12 mouse cellular contexts compared by ENCODE assay signal in the genomic region with DNA sequence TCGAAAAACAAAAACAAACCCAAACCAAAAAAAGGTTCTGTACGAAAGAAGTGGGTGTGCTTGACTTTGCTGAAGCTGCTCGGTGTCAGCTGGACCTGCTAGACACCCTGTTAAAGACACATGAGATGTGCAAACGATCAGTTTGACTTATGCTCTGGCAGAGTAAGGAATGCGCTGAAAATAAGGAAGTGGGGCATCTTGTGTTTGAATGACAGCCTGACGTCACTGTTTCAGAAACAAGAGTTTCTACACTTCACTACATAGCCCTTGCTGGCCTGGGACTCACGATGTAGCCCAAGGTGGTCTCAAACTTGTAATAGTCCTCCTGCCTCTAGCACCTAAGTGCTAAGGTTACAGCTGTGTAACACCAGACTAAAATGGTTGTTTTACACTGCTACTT. TPM values are rescaled to one million over a fixed set of nuclear protein-coding genes. Genes with fewer than 3 reads are reported as not detected.
A peak's percentile ranks its signal among the peaks of the same experiment; 100 is the strongest.
DNase-seq lines count a peak whose midpoint lies in the region; ATAC-seq and TF ChIP-seq lines count a peak whose summit lies in the region.
"Had no signal": no experiment of that assay in that cellular context is flagged by ENCODE, and none has a peak within 500 bp of the region (broad histone marks: within the 10 kb centered on the region; RNA-seq: fewer than 3 reads in every experiment).

No protein-coding gene starts in this region.

- TF ChIP-seq CTCF in CH12.LX (conservative IDR thresholded peaks at IDR 0.05 in 1 of 2, IDR thresholded peaks at IDR 0.05 in 1 of 2; ENCODE audit: low read depth in 2 of 2, low read length in 2 of 2) (no peak), MEL (IDR thresholded peaks at IDR 0.05 in 2 of 3, conservative IDR thresholded peaks at IDR 0.05 in 1 of 3; ENCODE audit: control insufficient read depth in 1 of 3, insufficient read depth in 1 of 3, low read depth in 2 of 3, low read length in 3 of 3, poor library complexity in 1 of 3, severe bottlenecking in 1 of 3) (no peak)

- 93% methylated on average over 7 of the region's 7 CpGs for WGBS in embryonic facial prominence, embryonic 10.5 days

- H3K9me3 ChIP-seq in CH12.LX (replicated peaks; ENCODE audit: low read length) (no peaks in the 10 kb centered on the region), MEL (replicated peaks; ENCODE audit: insufficient read depth, low read length) (no peaks in the 10 kb centered on the region)
- H3K9me3 ChIP-seq in embryonic facial prominence, embryonic 10.5 days = no peaks in the 10 kb centered on the region
- H3K9me3 ChIP-seq: embryonic facial prominence, embryonic 13.5 days; forebrain, embryonic 12.5 days; G1E; heart, embryonic 13.5 days; hindbrain, embryonic 15.5 days had no signal

- no peak overlapping the region for H3K4me2 ChIP-seq in CH12.LX (ENCODE audit: insufficient read depth, low read depth, poor library complexity, severe bottlenecking)
- H3K4me2 ChIP-seq: embryonic facial prominence, embryonic 13.5 days; forebrain, embryonic 12.5 days; heart, embryonic 13.5 days; hindbrain, embryonic 15.5 days had no signal

- H3K4me3 ChIP-seq in CH12.LX (replicated peaks in 1 of 3; ENCODE audit: low read depth in 2 of 3, low read length in 2 of 3, poor library complexity in 1 of 3) (no peak overlapping the region), MEL (ENCODE audit: control insufficient read depth in 1 of 2, insufficient read depth in 1 of 2, low read depth in 2 of 2, low read length in 2 of 2) (no peak overlapping the region)
- no peak overlapping the region for H3K4me3 ChIP-seq in embryonic facial prominence, embryonic 10.5 days
- H3K4me3 ChIP-seq: embryonic facial prominence, embryonic 13.5 days; forebrain, embryonic 12.5 days; heart, embryonic 13.5 days; hindbrain, embryonic 15.5 days had no signal

- H3K79me2 ChIP-seq in CH12.LX (replicated peaks; ENCODE audit: control insufficient read depth, extremely low read depth, insufficient read depth, poor library complexity, severe bottlenecking) = no peaks in the 10 kb centered on the region
- H3K79me2 ChIP-seq in MEL (ENCODE audit: control insufficient read depth, insufficient read depth, low read length, poor library complexity) = no peaks in the 10 kb centered on the region

- no peak for TF ChIP-seq RAD21 in CH12.LX (IDR thresholded peaks at IDR 0.05; ENCODE audit: low read depth, low read length)
- TF ChIP-seq RAD21 in MEL (IDR thresholded peaks at IDR 0.05; ENCODE audit: low read depth, low read length) = no peak

- DNase-seq in CH12.LX (ENCODE audit: extremely low read depth) (no peak), MEL (ENCODE audit: low read depth, low spot score) (peak; percentile 38)
- peak; percentile 18 for DNase-seq in splenic B cell, adult 2 months (ENCODE audit: low read depth, low spot score)
- no peak for DNase-seq in retina, postnatal 1 day
- DNase-seq in embryonic facial prominence, embryonic 10.5 days (ENCODE audit: low spot score) = no peak

- in situ Hi-C loops in CH12.LX (cut with MboI; ENCODE audit: low pct_ligation_motif_present, low pct_unique_long_range_greater_than_20kb, low sequenced_read_pairs) = no loop called here

- H3K27ac ChIP-seq in CH12.LX (ENCODE audit: insufficient read depth, low read depth) = no peak overlapping the region
- no peak overlapping the region for H3K27ac ChIP-seq in MEL (ENCODE audit: control insufficient read depth, low read depth, low read length)
- no peak overlapping the region for H3K27ac ChIP-seq in embryonic facial prominence, embryonic 10.5 days (replicated peaks)
- H3K27ac ChIP-seq: embryonic facial prominence, embryonic 13.5 days; forebrain, embryonic 12.5 days; heart, embryonic 13.5 days; hindbrain, embryonic 15.5 days had no signal

- peaks cover 0 to 14% of the 10 kb centered on the region in 2 experiments; a peak in 2 of 4 replicates for H3K4me1 ChIP-seq in CH12.LX (ENCODE audit: control insufficient read depth in 1 of 2, insufficient read depth in 2 of 2)
- H3K4me1 ChIP-seq in MEL (ENCODE audit: control insufficient read depth in 1 of 2, insufficient read depth in 2 of 2, low read length in 2 of 2) = peaks cover 0 to 2% of the 10 kb centered on the region in 2 experiments; a peak in 2 of 4 replicates
- no peaks in the 10 kb centered on the region for H3K4me1 ChIP-seq in embryonic facial prominence, embryonic 10.5 days
- H3K4me1 ChIP-seq: embryonic facial prominence, embryonic 13.5 days; forebrain, embryonic 12.5 days; heart, embryonic 13.5 days; hindbrain, embryonic 15.5 days had no signal

- ATAC-seq in megakaryocyte progenitor cell, adult 5-6 weeks (replicated peaks; ENCODE audit: poor library complexity) = peak; percentile 79

- TF ChIP-seq EP300 in CH12.LX (IDR thresholded peaks at IDR 0.05; ENCODE audit: low read length) = no peak
- no peak for TF ChIP-seq EP300 in MEL (IDR thresholded peaks at IDR 0.05; ENCODE audit: low read depth in 1 of 2, low read length in 2 of 2)

- H3K9ac ChIP-seq in CH12.LX (ENCODE audit: insufficient read depth, low read depth) = no peak overlapping the region
- H3K9ac ChIP-seq in MEL (ENCODE audit: control insufficient read depth, low read depth, low read length, poor library complexity, severe bottlenecking) = no peak overlapping the region
- H3K9ac ChIP-seq: embryonic facial prominence, embryonic 13.5 days; forebrain, embryonic 12.5 days; forebrain, postnatal 0 days; heart, embryonic 13.5 days; hindbrain, embryonic 15.5 days had no signal

- dilution Hi-C loops in CH12.LX (cut with MboI; ENCODE audit: extremely low pct_ligation_motif_present, extremely low pct_unique_long_range_greater_than_20kb, low sequenced_read_pairs) = no loop called here

- H3K27me3 ChIP-seq in CH12.LX (replicated peaks) (no peaks in the 10 kb centered on the region), MEL (ENCODE audit: control insufficient read depth in 1 of 2, insufficient read depth in 2 of 2, low read length in 2 of 2) (no peaks in the 10 kb centered on the region)
- no peaks in the 10 kb centered on the region for H3K27me3 ChIP-seq in splenic B cell, adult 2 months (ENCODE audit: control insufficient read depth, insufficient read depth, low read length, poor library complexity, severe bottlenecking)
- H3K27me3 ChIP-seq in embryonic facial prominence, embryonic 10.5 days (replicated peaks; ENCODE audit: low read depth, poor library complexity, severe bottlenecking) = no peaks in the 10 kb centered on the region
- H3K27me3 ChIP-seq: embryonic facial prominence, embryonic 13.5 days; forebrain, embryonic 12.5 days; heart, embryonic 13.5 days; hindbrain, embryonic 15.5 days had no signal

- TF ChIP-seq POLR2A in CH12.LX (IDR thresholded peaks at IDR 0.05; ENCODE audit: low read depth, low read length) (no peak), MEL (IDR thresholded peaks at IDR 0.05; ENCODE audit: control insufficient read depth in 1 of 2, insufficient read depth in 1 of 2, low read depth in 1 of 2, low read length in 2 of 2, poor library complexity in 1 of 2) (no peak)

- peaks cover 0 to 21% of the 10 kb centered on the region in 2 experiments for H3K36me3 ChIP-seq in CH12.LX (replicated peaks in 1 of 2; ENCODE audit: control insufficient read depth in 1 of 2, insufficient read depth in 1 of 2, low read length in 1 of 2)
- peaks cover 0 to 2% of the 10 kb centered on the region in 2 experiments; a peak in 2 of 4 replicates for H3K36me3 ChIP-seq in MEL (ENCODE audit: control insufficient read depth in 1 of 2, insufficient read depth in 2 of 2, low read length in 2 of 2)
- no peaks in the 10 kb centered on the region for H3K36me3 ChIP-seq in splenic B cell, adult 2 months (ENCODE audit: control insufficient read depth, insufficient read depth, low read length, poor library complexity, severe bottlenecking)
- peaks cover 22% of the 10 kb centered on the region; the same call in 1 of the 2 replicates for H3K36me3 ChIP-seq in embryonic facial prominence, embryonic 10.5 days (replicated peaks)
- H3K36me3 ChIP-seq: embryonic facial prominence, embryonic 13.5 days; forebrain, embryonic 12.5 days; hindbrain, embryonic 15.5 days had no signal

TF ChIP-seq in CH12.LX, 34 proteins besides CTCF, POLR2A, EP300 and RAD21:
- peak; percentile 44; the same call in 1 of the 2 replicates for TF ChIP-seq ELF1 (IDR thresholded peaks at IDR 0.05; ENCODE audit: low read depth, low read length)
- TF ChIP-seq USF2 (conservative IDR thresholded peaks at IDR 0.05; ENCODE audit: low read depth, low read length) = no peak
- TF ChIP-seq MXI1 (IDR thresholded peaks at IDR 0.05; ENCODE audit: low read depth, low read length) = no peak

TF ChIP-seq in MEL, 35 proteins besides CTCF, POLR2A, EP300 and RAD21:
- TF ChIP-seq UBTF (IDR thresholded peaks at IDR 0.05; ENCODE audit: borderline replicate concordance, insufficient read depth, low read depth, low read length) (no peak), USF1 (IDR thresholded peaks at IDR 0.05; ENCODE audit: low read depth, low read length) (no peak), USF2 (IDR thresholded peaks at IDR 0.05; ENCODE audit: borderline replicate concordance in 1 of 2, insufficient read depth in 1 of 2, low read depth in 1 of 2, low read length in 2 of 2) (no peak)

RNA-seq across cellular contexts. Expression of a gene that starts 57.5 kb away (rescaled TPM):
- total RNA-seq in CH12.LX (2012; rRNA removed) = 101 and 136 TPM in 2 replicates
- total RNA-seq in CH12.LX (2014; rRNA removed) = 355 and 441 TPM in 2 replicates
- 259 and 287 TPM in 2 replicates for polyA plus RNA-seq in CH12.LX (2012; ENCODE audit: insufficient read length, low read depth)
- 153 and 157 TPM in 2 replicates for total RNA-seq in MEL (2012; rRNA removed)
- polyA plus RNA-seq in MEL (2012; ENCODE audit: insufficient read depth in 1 of 2, insufficient read length in 2 of 2, low read depth in 1 of 2, low replicate concordance in 2 of 2, missing spikeins in 1 of 2) = 100 to 1,000 TPM; 309 to 348 TPM
- 305 and 320 TPM in 2 replicates for total RNA-seq in megakaryocyte progenitor cell, adult 5-6 weeks (2015)
- 315 and 364 TPM in 2 replicates for total RNA-seq in megakaryocyte progenitor cell, adult 5-6 weeks (2017)
- 214 and 221 TPM in 2 replicates for polyA plus RNA-seq in embryonic facial prominence, embryonic 10.5 days (2016; fragmentation: Nextera tagmentation; extraction: Ambion mirVana)

Comparison
In these comparisons a context has a peak if more than half of its experiments do, and no peak if none do; other contexts are left out.
1. DNase-seq: peak in MEL (single experiment) and splenic B cell, adult 2 months (single experiment); none in CH12.LX (single experiment), retina, postnatal 1 day (single experiment) and embryonic facial prominence, embryonic 10.5 days (single experiment).